Mouse (Mus musculus): ENCODE measurements around the gene Zswim5. TPM values are rescaled to one million over a fixed set of nuclear protein-coding genes. Genes with fewer than 3 reads are reported as not detected.

Gene Zswim5
- polyA plus RNA-seq, 1 experiment from 2014 or later = 0.04 TPM

- DNase-seq (ENCODE audit: low spot score) = no peak
Measured at GRCm38 (mm10) chr4:116911202-116911601, 34.0 kb downstream of the Zswim5 start.

- DNase-seq (ENCODE audit: low spot score) = no peak
Measured at GRCm38 (mm10) chr4:116913318-116913717, 36.1 kb downstream of the Zswim5 start.

- no peak for DNase-seq (ENCODE audit: low spot score)
Measured at GRCm38 (mm10) chr4:116928006-116928651, 51.0 kb downstream of the Zswim5 start.

DNA sequence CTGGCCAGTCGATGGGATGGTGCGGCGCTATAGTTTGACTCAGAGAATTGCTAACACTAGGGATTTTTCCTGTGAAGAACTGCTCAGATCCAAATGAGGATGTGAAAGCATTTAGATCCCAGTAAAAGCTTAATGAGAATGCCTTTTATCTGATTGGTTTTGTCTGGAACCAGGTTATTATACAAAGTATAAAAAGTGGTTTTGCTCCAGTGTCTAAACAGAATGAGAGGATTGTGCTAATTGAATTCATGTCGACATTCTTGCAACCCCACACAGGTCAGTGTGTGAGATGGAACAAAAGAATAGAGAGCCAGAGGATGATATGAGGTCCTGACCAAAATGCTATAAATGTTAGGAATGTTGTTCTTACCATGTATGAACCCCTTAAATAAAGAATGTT, 62.4 kb downstream of the Zswim5 start:
- no peak for DNase-seq (ENCODE audit: low spot score)

- DNase-seq (ENCODE audit: low spot score) = no peak
Measured at GRCm38 (mm10) chr4:116942695-116943094, 65.5 kb downstream of the Zswim5 start.

DNA sequence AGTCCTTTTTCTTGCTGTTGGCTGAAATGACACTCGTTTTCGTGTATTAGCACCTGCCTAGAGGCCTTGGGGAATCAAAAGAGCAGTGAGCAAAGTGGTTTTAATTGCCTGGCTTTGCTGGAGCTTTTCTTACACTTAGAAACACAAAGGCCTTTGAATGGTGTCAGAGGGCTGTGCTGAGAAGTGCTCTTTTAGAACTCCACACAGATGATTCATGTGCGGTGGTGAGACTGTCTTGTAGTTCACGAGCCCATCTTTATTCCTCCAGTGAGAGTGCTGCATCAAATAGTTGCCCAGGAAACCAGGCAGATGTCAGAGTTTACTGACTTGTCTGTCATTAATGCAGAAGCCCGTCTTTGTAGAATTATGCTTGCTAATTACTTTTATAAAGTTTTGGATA, 66.9 kb downstream of the Zswim5 start:
- DNase-seq (ENCODE audit: low spot score) = no peak

GRCm38 (mm10) chr4:116951642-116952041, 74.5 kb downstream of the Zswim5 start:
- DNase-seq (ENCODE audit: low spot score) = no peak

- no peak for DNase-seq (ENCODE audit: low spot score)
Measured at GRCm38 (mm10) chr4:116954951-116955350, 77.8 kb downstream of the Zswim5 start.

DNA sequence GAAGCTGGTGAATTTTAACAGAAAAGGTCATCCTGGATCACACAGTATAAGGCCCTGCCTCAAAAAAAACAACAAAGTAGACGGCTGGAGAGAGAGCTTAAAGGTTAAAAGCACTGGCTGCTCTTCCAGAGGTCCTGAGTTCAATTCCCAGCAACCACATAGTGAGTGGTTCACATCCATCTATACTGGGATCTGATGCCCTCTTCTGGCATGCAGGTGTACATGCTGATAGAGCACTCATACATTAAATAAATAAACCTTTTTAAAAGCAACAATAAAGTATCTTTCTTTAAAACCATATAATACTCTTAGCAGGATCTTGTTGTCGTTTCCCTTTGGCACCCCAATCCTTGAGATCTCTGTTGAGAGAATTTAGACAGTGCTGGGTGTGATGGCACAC, 99.3 kb downstream of the Zswim5 start:
- no peak for DNase-seq (ENCODE audit: low spot score)

GRCm38 (mm10) chr4:116985681-116986080, 108.5 kb downstream of the Zswim5 start:
- no peak for DNase-seq (ENCODE audit: low spot score)

DNA sequence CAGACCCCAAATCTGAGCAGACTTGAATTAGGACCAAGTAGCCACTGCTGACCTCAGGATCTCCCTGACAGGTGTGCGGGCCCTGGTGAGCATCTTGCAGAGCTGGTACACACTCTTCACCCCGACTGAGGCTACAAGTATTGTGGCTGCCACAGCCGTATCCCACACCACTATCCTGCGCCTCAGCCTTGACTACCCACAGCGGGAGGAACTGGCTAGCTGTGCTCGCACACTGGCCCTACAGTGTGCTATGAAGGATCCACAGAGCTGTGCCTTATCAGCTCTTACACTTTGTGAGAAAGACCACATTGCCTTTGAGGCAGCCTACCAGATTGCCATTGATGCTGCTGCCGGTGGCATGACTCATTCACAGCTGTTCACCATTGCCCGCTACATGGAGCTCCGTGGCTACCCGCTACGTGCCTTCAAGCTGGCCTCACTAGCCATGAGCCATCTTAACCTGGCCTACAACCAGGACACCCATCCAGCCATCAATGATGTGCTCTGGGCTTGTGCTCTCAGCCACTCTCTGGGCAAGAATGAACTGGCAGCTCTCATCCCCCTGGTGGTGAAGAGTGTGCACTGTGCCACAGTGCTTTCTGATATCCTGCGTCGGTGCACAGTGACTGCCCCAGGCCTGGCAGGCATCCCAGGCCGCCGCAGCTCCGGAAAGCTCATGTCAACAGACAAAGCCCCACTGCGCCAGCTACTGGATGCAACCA, 109.4 kb downstream of the Zswim5 start:
- peak; percentile 64 for DNase-seq (ENCODE audit: low spot score)

- no peak for DNase-seq (ENCODE audit: low spot score)
Measured at GRCm38 (mm10) chr4:116987122-116987456, 109.9 kb downstream of the Zswim5 start.

DNA sequence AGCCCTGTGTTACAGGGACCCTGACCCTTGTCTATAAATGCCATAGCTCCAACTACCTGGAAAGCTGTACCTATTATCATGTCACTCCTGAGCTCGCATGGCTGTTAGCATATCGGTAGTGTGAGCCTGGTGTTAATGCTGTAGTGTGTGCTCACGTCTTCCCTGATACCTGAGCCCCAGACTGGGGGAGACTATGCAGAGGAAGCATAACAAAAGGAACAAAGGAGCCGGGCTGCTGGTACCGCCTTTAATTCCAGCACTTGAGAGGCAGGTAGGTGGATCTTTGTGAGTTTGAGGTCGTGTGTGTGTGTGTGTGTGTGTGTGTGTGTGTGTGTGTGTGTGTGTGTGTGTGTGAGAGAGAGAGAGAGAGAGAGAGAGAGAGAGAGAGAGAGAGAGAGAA, 112.6 kb downstream of the Zswim5 start:
- DNase-seq (ENCODE audit: low spot score) = no peak

DNA sequence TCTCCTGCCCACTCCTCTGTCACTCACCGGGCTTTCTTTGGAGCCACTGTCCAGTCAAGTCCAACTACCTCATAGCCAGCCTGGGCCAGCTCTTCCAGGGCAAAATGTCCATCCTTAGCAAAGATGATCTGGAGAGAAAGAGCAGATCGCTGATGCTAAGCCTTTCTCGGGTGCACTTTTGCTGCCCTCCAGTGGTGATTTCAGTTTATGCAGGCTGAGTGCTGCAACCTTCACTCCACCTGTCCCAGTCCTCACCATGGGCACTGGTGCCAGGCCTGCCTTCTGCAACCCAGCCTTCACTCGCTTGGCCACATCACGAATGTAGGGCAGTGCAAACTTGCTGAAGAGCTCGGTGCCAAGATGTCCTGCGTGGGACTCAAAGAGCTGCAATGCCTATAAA, 114.2 kb downstream of the Zswim5 start:
- DNase-seq (ENCODE audit: low spot score) = peak; percentile 81

DNA sequence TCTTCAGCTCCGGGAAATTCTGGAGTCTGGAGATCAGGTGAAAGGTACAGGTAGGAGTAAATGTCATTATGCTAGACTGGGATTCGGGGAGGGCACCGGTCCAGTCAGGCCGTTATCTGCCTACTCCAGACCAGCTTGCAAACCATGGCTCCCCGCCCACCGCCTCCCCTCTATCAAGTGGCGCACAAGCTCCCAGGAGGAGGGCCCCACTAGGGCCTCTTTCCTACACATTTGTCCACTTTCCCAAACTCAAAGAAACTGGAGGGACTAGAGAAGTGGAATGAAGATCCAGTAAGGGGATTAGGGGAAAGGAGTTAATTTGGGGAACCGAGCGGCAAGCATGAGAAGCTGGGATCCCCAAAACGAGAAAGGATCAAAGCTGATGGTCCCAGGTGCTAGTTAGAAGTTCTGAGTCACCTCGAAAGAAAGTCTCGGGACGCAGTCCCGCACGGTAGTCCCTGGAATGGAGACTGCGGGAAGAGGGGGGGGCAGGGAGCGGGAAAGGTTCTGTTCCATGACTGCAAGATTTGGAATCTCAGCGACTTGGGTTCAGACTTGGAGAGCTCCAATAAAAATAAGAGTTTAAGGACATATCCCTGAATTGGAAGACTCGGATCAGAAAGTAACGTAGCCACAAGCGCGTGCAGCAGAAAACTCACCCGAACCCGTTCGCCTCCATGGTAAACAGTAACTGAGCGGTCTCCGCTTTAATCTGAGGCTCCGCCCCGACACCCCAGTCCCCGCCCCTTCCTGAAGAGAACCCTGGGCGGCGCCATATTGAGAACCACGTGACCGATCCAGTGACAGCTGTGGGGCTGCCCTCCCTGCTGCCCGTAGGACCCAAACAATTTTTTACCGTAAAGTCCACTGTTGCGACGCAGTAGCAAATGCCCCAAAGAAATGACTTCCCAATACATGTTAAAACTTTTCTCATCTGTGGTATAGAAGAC, 116.8 kb downstream of the Zswim5 start, which contains the start of gene Urod:
TSS of gene Urod (minus strand) at position 742 of the 950 bp plus-strand sequence.
- DNase-seq (ENCODE audit: low spot score) = peak; percentile 97

DNA sequence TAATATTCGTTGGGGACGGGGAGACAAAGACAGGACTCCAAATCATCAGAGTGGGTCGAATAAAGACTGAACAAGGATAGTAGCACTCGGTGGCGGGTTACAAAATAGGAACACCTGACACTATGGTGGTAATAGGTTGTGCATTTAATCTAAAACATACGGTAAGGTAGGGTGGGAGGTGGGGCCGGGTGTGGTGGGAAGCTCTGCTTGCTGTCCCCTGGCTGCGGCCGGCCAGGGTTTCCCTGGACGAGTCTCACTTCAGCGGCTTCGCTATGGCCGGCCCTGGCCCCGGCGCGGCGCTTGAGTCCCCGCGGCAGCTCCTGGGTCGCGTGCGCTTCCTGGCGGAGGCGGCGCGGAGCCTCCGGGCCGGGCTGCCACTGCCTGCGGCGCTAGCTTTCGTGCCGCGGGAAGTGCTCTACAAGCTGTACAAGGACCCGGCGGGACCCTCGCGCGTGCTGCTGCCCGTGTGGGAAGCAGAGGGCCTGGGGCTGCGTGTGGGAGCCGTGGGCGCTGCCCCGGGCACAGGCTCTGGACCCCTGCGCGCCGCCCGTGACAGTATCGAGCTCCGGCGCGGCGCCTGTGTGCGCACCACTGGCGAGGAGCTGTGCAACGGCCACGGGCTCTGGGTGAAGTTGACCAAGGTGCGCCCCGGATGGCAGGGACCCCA, 118.1 kb downstream of the Zswim5 start, which contains the start of gene Hectd3:
TSS of gene Hectd3 (plus strand) at position 187 of the 667 bp plus-strand sequence.
- peak; percentile 65 for DNase-seq (ENCODE audit: low spot score)

DNA sequence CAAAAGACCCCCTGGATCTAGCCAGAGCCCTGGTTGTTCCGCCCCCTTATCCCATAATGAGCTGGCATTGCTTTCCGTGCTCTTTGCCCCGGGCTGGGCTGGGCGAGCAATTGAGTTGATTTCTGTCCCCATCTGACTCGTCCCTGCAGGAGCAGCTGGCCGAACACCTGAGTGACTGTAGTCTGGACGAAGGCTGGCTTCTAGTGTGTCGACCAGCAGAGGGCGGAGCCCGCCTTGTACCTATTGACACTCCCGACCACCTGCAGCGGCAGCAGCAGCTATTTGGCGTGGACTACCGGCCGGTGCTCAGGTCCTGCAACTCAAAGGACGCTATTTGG, 118.6 kb downstream of the Zswim5 start:
- peak; percentile 33 for DNase-seq (ENCODE audit: low spot score)

DNA sequence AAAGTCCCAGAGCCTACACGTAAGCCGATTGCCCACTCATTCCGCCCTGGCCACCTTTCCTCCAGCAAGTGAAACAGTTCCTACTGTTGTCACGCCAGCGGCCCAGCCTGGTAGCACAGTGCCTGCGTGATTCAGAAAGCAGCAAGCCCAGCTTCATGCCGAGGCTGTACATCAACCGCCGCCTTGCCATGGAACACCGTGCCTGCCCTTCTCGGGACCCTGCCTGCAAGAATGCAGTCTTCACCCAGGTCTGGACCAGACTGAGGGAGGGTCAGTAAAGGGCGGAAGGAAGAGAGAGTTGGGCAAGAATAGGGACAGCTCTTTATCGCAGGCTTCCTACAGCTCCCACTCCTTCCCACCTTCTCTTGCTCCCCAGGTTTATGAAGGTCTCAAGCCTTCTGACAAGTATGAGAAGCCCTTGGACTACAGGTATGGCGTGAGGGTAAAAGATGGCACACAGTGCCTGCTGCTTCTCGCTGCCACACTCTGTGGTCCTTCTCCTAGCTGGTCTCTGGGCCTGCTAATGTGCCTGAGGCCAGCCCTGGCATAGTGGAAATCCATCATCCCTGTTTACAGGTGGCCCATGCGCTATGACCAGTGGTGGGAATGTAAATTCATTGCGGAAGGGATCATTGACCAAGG, 122.5 kb downstream of the Zswim5 start:
- no peak for DNase-seq (ENCODE audit: low spot score)

DNA sequence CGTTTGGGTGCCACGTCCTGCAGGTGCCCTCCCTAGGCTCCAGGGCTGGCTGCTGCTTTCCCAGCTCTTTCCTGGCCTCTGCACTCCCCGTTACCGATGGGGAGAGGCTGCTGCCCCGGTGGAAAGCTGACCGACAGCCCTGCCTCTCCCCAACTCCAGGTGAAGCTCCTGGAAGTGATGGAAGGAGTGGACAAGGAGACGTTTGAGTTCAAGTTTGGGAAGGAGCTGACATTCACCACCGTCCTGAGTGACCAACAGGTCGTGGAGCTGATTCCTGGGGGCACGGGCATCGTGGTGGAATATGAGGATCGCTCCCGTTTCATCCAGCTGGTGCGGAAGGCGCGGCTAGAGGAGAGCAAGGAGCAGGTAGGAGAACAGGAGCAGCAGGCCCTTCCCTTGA, 124.8 kb downstream of the Zswim5 start:
- no peak for DNase-seq (ENCODE audit: low spot score)

DNA sequence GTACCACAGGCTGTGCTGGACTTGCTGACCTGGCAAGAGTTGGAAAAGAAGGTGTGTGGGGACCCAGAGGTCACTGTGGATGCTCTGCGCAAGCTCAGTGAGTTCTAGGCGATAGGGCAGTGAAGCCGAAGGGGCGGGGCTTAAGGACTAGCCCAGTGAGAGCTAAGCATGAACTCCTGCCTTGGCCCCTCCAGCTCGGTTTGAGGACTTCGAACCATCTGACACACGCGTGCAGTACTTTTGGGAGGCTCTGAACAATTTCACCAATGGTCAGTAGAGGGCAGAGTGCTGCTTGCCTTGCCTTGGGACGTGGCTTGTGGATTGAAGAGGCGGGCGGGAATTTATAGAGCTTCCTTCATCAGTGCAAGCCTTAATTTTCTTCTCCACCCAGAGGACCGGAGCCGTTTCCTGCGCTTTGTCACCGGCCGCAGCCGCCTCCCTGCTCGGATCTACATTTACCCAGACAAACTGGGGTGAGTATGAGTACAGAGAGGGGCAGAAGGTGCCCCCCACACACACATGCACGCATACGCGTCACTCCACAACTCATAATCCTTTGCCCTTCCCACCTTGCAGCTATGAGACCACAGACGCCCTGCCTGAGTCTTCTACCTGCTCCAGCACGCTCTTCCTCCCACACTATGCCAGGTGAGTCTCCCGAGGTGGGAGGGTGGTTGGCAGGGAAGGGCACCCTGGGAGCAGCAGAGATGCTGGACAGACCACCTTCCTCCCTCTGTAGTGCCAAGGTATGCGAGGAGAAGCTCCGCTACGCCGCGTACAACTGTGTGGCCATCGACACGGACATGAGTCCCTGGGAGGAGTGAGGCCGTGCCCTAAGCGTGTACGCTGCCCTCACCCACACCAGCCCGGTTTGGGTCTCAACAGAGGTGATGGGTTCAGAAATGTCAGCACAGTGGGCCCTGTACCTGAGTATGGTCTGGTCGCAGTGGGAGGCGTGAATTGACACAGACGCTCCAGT, 125.7 kb downstream of the Zswim5 start:
- DNase-seq (ENCODE audit: low spot score) = peak; percentile 35

Data from thymus, postnatal 0 days (tissue).